Mouse (Mus musculus): ENCODE data around the gene Rad9b. TPM values are rescaled to one million over a fixed set of nuclear protein-coding genes. Genes with fewer than 3 reads are reported as not detected.

The Rad9b gene
- total and polyA plus RNA-seq, 2 experiments from 2014 or later = 8.3 to 15.0 TPM

DNA sequence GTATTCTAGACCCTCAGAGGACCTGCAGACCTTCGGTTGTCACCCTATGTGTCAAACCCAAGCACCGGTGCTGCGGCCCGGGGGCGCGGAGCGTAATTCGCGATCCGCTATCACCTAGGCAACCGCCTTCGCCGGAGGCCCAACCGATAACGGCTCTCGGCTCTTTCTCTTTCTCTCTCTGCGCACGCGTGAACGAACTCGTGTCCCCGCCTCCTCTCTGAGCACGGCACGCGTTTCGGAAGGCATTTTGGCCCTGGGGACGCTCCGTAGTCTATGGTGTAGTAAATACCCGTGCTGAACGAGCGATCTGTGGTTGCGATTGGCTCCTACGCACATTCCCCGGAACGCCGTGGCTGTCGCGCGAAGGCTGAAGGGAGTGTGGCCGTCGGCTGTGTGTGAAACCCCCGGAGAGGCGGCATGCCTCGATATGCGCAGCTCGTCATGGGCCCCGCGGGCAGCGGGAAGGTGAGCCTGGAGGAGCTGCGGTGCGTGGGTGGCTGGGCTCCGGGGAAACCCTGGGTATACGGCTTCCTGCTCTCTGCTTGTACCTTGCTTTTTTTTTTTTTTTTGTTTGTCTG is 18.2 kb upstream of the Rad9b start, which contains the start of gene Fam216a:
Fam216a (minus strand) TSS at position 173 of the 578 bp plus-strand sequence.
- Histone ChIP-seq H3K4me1 (ENCODE audit: insufficient read depth, low read length) (peaks cover 4% of the 10 kb centered on the region; the same call in 1 of the 2 replicates), H3K27me3 (ENCODE audit: insufficient read depth, low read length) (no peaks in the 10 kb centered on the region), H3K9ac (replicated peaks; ENCODE audit: low read length) (peak within 1 kb of the TSS; percentile 83), H3K4me3 (ENCODE audit: low read length) (peak within 1 kb of the TSS; percentile 75), H3K4me2 (ENCODE audit: low read depth, low read length) (peak within 1 kb of the TSS; percentile 70), H3K36me3 (ENCODE audit: insufficient read depth, low read length) (peaks cover 24% of the 10 kb centered on the region), H3K27ac (peak within 1 kb of the TSS; percentile 97), H3K9me3 (ENCODE audit: low read length) (no peaks in the 10 kb centered on the region)
- ATAC-seq = peak; percentile 96
- no peak for TF ChIP-seq CTCF (IDR thresholded peaks at IDR 0.05; ENCODE audit: low read depth)
- under 1% methylated on average over 53 of the region's 53 CpGs for WGBS
- peak; percentile 100 for DNase-seq (ENCODE audit: low spot score)

DNA sequence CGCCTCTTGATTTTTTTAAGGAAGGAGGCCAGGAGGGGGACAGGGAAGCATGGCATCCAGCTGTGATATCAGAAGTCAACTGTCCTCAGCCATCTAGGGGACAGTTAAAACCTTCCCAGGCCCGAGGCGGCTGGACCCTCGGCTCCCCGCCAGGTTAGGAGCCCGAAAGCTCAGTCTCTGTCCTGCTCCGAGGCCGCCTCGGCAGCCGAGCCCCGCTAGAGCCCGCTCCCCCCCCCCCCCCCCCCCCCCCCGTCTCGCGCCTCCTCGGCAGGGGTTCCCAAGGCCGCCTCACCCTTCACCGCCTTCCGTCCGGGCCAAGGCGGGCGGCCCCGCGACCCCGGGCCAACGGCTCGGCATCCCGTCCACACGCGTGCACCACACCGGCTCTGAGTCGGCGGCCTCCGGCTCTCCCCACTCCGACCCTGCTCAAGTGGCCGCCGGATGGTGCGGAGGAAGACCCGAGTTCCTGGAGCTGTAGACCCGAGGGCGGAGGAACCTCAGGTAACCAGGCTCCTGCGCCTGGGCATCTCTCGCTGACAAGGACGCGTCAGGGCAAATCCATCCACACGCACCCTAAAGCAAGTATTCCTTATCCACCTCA is 17.7 kb upstream of the Rad9b start, which contains the start of gene Gpn3:
Gpn3 (plus strand) TSS at position 286 of the 601 bp plus-strand sequence.
- ATAC-seq (peak; percentile 80), DNase-seq (ENCODE audit: low spot score) (peak; percentile 40)
- Histone ChIP-seq H3K9ac (replicated peaks; ENCODE audit: low read length) (peak within 1 kb of the TSS; percentile 83), H3K4me1 (ENCODE audit: insufficient read depth, low read length) (peaks cover 4% of the 10 kb centered on the region; the same call in 1 of the 2 replicates), H3K27ac (peak within 1 kb of the TSS; percentile 97), H3K4me2 (ENCODE audit: low read depth, low read length) (peak within 1 kb of the TSS; percentile 70), H3K4me3 (ENCODE audit: low read length) (peak within 1 kb of the TSS; percentile 75), H3K9me3 (ENCODE audit: low read length) (no peaks in the 10 kb centered on the region), H3K27me3 (ENCODE audit: insufficient read depth, low read length) (no peaks in the 10 kb centered on the region), H3K36me3 (ENCODE audit: insufficient read depth, low read length) (peaks cover 30% of the 10 kb centered on the region)
- under 1% methylated on average over 35 of the region's 46 CpGs for WGBS
- TF ChIP-seq CTCF (IDR thresholded peaks at IDR 0.05; ENCODE audit: low read depth) = no peak

DNA sequence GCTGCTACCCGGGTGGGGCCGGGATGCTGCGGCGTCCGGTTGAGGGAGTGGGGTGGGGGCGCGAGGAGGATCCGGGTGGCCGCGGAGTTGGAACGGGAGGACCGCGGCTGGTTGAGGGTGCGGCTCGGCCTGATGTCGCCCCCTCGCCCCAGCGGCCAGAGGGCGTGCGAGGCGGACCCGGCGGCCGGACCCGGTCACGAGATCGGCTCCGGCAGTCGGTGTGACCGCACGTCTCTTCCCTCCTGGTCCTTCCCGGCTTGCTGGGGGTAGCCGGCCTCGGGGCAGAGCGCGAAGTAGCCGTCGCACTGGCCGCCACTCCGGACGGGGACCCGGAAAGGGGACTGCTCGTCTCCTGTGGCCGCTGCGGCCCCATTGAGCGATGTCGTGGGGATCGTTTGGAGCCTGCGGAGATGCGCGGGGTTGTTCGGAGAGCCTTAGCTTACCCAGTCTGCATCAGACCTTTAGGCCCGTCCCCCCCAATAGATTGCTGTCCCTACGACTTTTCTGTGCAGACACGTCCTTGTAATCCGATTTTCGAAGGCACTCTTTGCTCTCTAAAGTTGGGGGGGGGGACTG is 547 bp upstream of the Rad9b start:
- peak; percentile 83 for ATAC-seq
- peaks cover 4% of the 10 kb centered on the region for H3K4me1 ChIP-seq (ENCODE audit: insufficient read depth, low read length)
- H3K36me3 ChIP-seq (ENCODE audit: insufficient read depth, low read length) = no peaks in the 10 kb centered on the region
- no peaks in the 10 kb centered on the region for H3K27me3 ChIP-seq (ENCODE audit: insufficient read depth, low read length)
- no peak for TF ChIP-seq CTCF (IDR thresholded peaks at IDR 0.05; ENCODE audit: low read depth)
- peak overlapping the region; percentile 69 for H3K4me3 ChIP-seq (ENCODE audit: low read length)
- peak overlapping the region; percentile 81 for H3K9ac ChIP-seq (replicated peaks; ENCODE audit: low read length)
- H3K27ac ChIP-seq = peak overlapping the region; percentile 78
- no peak for DNase-seq (ENCODE audit: low spot score)
- H3K4me2 ChIP-seq (ENCODE audit: low read depth, low read length) = peak overlapping the region; percentile 64
- no peaks in the 10 kb centered on the region for H3K9me3 ChIP-seq (ENCODE audit: low read length)
- under 1% methylated on average over 34 of the region's 57 CpGs for WGBS

DNA sequence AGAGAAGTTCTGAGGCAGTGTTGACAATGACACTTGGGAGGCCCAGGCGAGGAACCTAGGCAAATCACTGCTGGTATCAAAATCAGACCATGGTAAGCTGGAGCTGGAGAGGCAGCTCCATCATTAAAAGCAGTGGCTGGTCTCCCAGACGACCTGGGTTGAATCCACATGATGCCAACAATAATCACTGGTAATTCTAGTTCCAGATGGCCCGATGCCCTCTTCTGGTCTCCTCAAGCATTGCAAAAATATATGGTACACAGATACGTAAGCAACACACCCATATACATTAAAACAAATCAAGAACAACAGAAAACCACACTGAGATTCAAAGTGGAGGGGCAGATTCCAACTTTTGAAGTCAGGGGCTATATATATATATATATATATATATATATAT is 8.3 kb downstream of the Rad9b start:
- 83% methylated on average over 4 of the region's 4 CpGs for WGBS
- H3K4me2 ChIP-seq (ENCODE audit: low read depth, low read length) = no peak overlapping the region
- H3K36me3 ChIP-seq (ENCODE audit: insufficient read depth, low read length) = no peaks in the 10 kb centered on the region
- H3K9ac ChIP-seq (replicated peaks; ENCODE audit: low read length) = no peak overlapping the region
- H3K27me3 ChIP-seq (ENCODE audit: insufficient read depth, low read length) = no peaks in the 10 kb centered on the region
- H3K27ac ChIP-seq = no peak overlapping the region
- DNase-seq (ENCODE audit: low spot score) = no peak
- H3K9me3 ChIP-seq (ENCODE audit: low read length) = no peaks in the 10 kb centered on the region
- no peak overlapping the region for H3K4me3 ChIP-seq (ENCODE audit: low read length)
- peak; percentile 23 for TF ChIP-seq CTCF (IDR thresholded peaks at IDR 0.05; ENCODE audit: low read depth)
- ATAC-seq = no peak
- H3K4me1 ChIP-seq (ENCODE audit: insufficient read depth, low read length) = no peaks in the 10 kb centered on the region

DNA sequence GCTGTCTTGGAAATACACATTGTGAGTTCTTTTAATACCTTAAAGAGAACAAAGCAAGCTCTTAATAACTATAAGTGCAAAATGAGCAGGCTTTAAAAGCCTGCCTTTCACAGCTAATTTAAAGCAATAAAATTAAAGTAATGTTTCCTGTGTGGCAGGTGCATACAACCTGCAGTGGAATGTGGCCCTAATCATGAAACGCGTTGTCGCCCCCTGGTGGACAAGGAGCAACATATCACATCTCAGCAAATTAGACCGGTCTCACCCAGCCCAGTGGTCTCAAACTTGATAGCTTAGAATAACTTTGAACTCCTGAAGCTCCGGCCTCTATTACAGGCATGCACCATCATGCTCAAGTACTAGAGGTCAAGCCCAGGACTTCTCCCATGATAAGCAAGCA is 9.8 kb downstream of the Rad9b start:
- Histone ChIP-seq H3K4me3 (ENCODE audit: low read length) (no peak overlapping the region), H3K4me2 (ENCODE audit: low read depth, low read length) (no peak overlapping the region), H3K27me3 (ENCODE audit: insufficient read depth, low read length) (no peaks in the 10 kb centered on the region), H3K9me3 (ENCODE audit: low read length) (no peaks in the 10 kb centered on the region), H3K36me3 (ENCODE audit: insufficient read depth, low read length) (no peaks in the 10 kb centered on the region), H3K9ac (replicated peaks; ENCODE audit: low read length) (no peak overlapping the region), H3K4me1 (ENCODE audit: insufficient read depth, low read length) (no peaks in the 10 kb centered on the region), H3K27ac (no peak overlapping the region)
- 0 out of 2 replicates have a peak, but pooled peaks have one; percentile 53 for ATAC-seq
- 7% methylated on average over 5 of the region's 5 CpGs for WGBS
- TF ChIP-seq CTCF (IDR thresholded peaks at IDR 0.05; ENCODE audit: low read depth) = peak; percentile 93
- peak; percentile 88 for DNase-seq (ENCODE audit: low spot score)

DNA sequence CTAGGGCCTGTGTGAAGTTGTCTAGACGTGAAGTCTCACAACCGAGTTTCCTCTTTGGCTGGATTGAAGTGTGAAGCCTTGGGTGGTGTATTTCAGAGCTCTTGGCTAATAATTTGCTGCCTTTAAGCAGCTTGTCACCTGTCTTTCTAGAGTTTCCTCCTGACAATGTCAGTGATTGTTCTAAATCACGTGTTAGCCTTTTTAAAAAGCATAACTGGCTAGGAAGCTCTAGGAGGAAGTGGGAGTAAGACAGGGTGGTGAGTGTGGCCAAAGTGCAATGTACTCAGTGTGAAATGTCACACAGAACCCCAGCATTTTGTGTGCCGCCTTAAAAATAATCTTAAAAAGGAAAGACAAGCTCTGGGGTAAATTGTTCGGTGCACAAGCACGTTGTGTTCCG is 10.3 kb downstream of the Rad9b start:
- no peak for ATAC-seq
- 51% methylated on average over 7 of the region's 7 CpGs for WGBS

More for the DNA sequence above, 10.3 kb downstream of the Rad9b start:
- Histone ChIP-seq H3K4me3 (ENCODE audit: low read length) (no peak overlapping the region), H3K9me3 (ENCODE audit: low read length) (no peaks in the 10 kb centered on the region), H3K4me1 (ENCODE audit: insufficient read depth, low read length) (no peaks in the 10 kb centered on the region), H3K27ac (no peak overlapping the region), H3K27me3 (ENCODE audit: insufficient read depth, low read length) (no peaks in the 10 kb centered on the region), H3K4me2 (ENCODE audit: low read depth, low read length) (no peak overlapping the region), H3K9ac (replicated peaks; ENCODE audit: low read length) (no peak overlapping the region), H3K36me3 (ENCODE audit: insufficient read depth, low read length) (no peaks in the 10 kb centered on the region)
- DNase-seq (ENCODE audit: low spot score) = no peak
- no peak for TF ChIP-seq CTCF (IDR thresholded peaks at IDR 0.05; ENCODE audit: low read depth)
